Comparison of ENCODE assay signal across 21 mouse cellular contexts in the genomic region with DNA sequence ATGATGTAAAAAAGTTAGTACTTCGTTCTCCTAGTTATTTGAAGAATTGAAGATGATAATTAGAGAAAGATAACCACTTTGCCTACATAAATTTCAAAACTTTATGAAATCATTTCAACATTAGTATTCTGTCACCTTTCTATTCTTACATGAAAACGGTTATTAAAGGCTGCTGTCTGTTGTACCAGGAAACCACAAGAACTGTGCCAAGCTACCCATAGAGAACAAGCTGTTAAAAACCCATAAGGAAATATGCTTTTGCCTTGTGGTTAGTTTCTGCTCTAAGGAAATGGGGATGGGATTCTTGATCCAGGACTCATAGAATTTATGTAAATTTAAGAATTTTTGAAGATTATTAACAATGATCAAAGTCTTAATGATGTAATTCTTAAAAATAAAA.
A peak's percentile ranks its signal among the peaks of the same experiment; 100 is the strongest.
DNase-seq lines count a peak whose midpoint lies in the region; ATAC-seq lines count a peak whose summit lies in the region.
"Had no signal": no experiment of that assay in that cellular context is flagged by ENCODE, and none has a peak within 500 bp of the region (broad histone marks: within the 10 kb centered on the region; RNA-seq: fewer than 3 reads in every experiment).

No protein-coding gene starts in this region.

- peak; percentile 17 to 34 for DNase-seq in cerebellum, postnatal 10 days
- no peak for DNase-seq in cerebellum, postnatal 36 days
- no peak for DNase-seq in thymus, postnatal 36 days
- DNase-seq in lung, postnatal 25 days (ENCODE audit: low spot score): no peak
- no peak for DNase-seq in adipocyte (ENCODE audit: low spot score)
- DNase-seq: adrenal gland, adult 2 months; adrenal gland, postnatal 10 days; adrenal gland, postnatal 25 days; B cell, adult 2 months; cerebellum, adult 11 months; cerebellum, adult 18-20 months; cerebellum, adult 9-11 months; cerebellum, postnatal 25 days; forebrain, postnatal 0 days had no signal

- peak; percentile 90 for ATAC-seq in common myeloid progenitor, adult 5-6 weeks (replicated peaks; ENCODE audit: low read depth, poor library complexity, severe bottlenecking)
- ATAC-seq in hematopoietic stem cell, adult 5-6 weeks (replicated peaks in 1 of 2; ENCODE audit: insufficient read depth in 1 of 2, low FRiP score in 2 of 2, low TSS enrichment in 1 of 2, low read depth in 1 of 2, poor library complexity in 2 of 2, severe bottlenecking in 2 of 2): peak; percentile 74 to 78; a peak in 2 of 4 replicates
- ATAC-seq: activated CD4-positive, CD25-positive, alpha-beta regulatory T cell, adult 4 months; CD4-positive, CD25-positive, alpha-beta regulatory T cell, adult 4 months; forebrain, embryonic 13.5 days; forebrain, embryonic 15.5 days; forebrain, postnatal 0 days; Patski had no signal

Comparison
In these comparisons a context has a peak if more than half of its experiments do, and no peak if none do; other contexts are left out.
1. DNase-seq: peak in cerebellum, postnatal 10 days (2 of 2); none in cerebellum, postnatal 36 days (0 of 2), thymus, postnatal 36 days (0 of 2), lung, postnatal 25 days (single experiment) and adipocyte (single experiment).